Mouse (Mus musculus) midbrain, embryonic 16.5 days (tissue): ENCODE results near the gene Npcd. TPM values are rescaled to one million over a fixed set of nuclear protein-coding genes. Genes with fewer than 3 reads are reported as not detected.

ENCODE experiments used
- ATAC-seq: fragments of 200-750 bp; cut with Nextera tagmentation; 2 replicates; pipeline ENCODE4 v1.8.0; 2017; ENCODE audit warnings: moderate TSS enrichment
- H3K27ac ChIP-seq: fragments of 300-500 bp; sonication (generic); 2 replicates; pipeline ENCODE4 v1.5.1; 2014; ENCODE audit warnings: mild to moderate bottlenecking, low read length, mixed read lengths
- H3K27me3 ChIP-seq: fragments of 300-500 bp; sonication (generic); 2 replicates; pipeline ENCODE4 v1.6.1; 2014; ENCODE audit warnings: low read depth, low read length, mixed read lengths; ENCODE audit not compliant: control insufficient read depth, insufficient read depth
- H3K36me3 ChIP-seq: fragments of 300-500 bp; sonication (generic); 2 replicates; pipeline ENCODE4 v1.6.1; 2014; ENCODE audit warnings: mild to moderate bottlenecking, low read length, moderate library complexity, mixed read lengths; ENCODE audit not compliant: control insufficient read depth, insufficient read depth
- H3K4me1 ChIP-seq: fragments of 300-500 bp; sonication (generic); 2 replicates; pipeline ENCODE4 v1.6.1; 2014; ENCODE audit warnings: mild to moderate bottlenecking, low read length, mixed read lengths; ENCODE audit not compliant: control insufficient read depth, insufficient read depth
- H3K4me2 ChIP-seq: fragments of 300-500 bp; sonication (generic); 2 replicates; pipeline ENCODE4 v1.6.1; 2014; ENCODE audit warnings: mild to moderate bottlenecking, low read length, mixed read lengths
- H3K4me3 ChIP-seq: fragments of 300-500 bp; sonication (generic); 2 replicates; pipeline ENCODE4 v1.5.1; 2014; ENCODE audit warnings: low read depth, mild to moderate bottlenecking, low read length, moderate library complexity, mixed read lengths
- H3K9ac ChIP-seq: fragments of 300-500 bp; sonication (generic); 2 replicates; pipeline ENCODE4 v1.6.1; 2014; ENCODE audit warnings: low read depth, low read length, mixed read lengths
- H3K9me3 ChIP-seq: fragments of 300-500 bp; sonication (generic); replicated peaks from 2 replicates; pipeline ENCODE4 v1.6.1; 2014; ENCODE audit warnings: mild to moderate bottlenecking, low read length, mixed read lengths; ENCODE audit not compliant: control insufficient read depth, poor library complexity, severe bottlenecking
- WGBS: fragments of 180-500 bp; shearing (Covaris S2); extraction: QIAGEN DNeasy Blood & Tissue Kit; methylation state at CpG from one replicate; pipeline ENCODE4 v1.1.7; 2014; 5-methylcytosine and 5-hydroxymethylcytosine counted together
- polyA plus RNA-seq: library from polyadenylated mRNA; unstranded; fragments of >200 nt; fragmentation: Nextera tagmentation; extraction: Ambion mirVana; gene quantifications from 2 replicates; pipeline ENCODE4 v1.2.1, GENCODE M21; 2015

The Npcd gene
- polyA plus RNA-seq, 1 experiment from 2014 or later, result 0.74 TPM

- Histone ChIP-seq H3K27me3 (no peaks in the 10 kb centered on the region), H3K4me3 (no peak overlapping the region), H3K4me2 (no peak overlapping the region), H3K9me3 (no peaks in the 10 kb centered on the region), H3K27ac (no peak overlapping the region), H3K4me1 (no peaks in the 10 kb centered on the region), H3K9ac (no peak overlapping the region), H3K36me3 (no peaks in the 10 kb centered on the region)
- ATAC-seq, result no peak
- 87% methylated on average over 8 of the region's 8 CpGs for WGBS
These were observed 39.5 kb upstream of the Npcd start for GRCm38 (mm10) chr15:79873545-79873944.

GRCm38 (mm10) chr15:79867260-79868002, 33.4 kb upstream of the Npcd start:
- H3K27ac ChIP-seq, result no peak overlapping the region
- H3K4me2 ChIP-seq, result no peak overlapping the region
- ATAC-seq, result no peak
- H3K9ac ChIP-seq, result no peak overlapping the region
- no peaks in the 10 kb centered on the region; the same call in 1 of the 2 replicates for H3K4me1 ChIP-seq
- H3K4me3 ChIP-seq, result no peak overlapping the region
- no peaks in the 10 kb centered on the region for H3K36me3 ChIP-seq
- no peaks in the 10 kb centered on the region for H3K9me3 ChIP-seq
- no peaks in the 10 kb centered on the region for H3K27me3 ChIP-seq
- WGBS, result 88% methylated on average over 3 of the region's 3 CpGs

GRCm38 (mm10) chr15:79859821-79860220, 25.8 kb upstream of the Npcd start:
- no peaks in the 10 kb centered on the region; the same call in 1 of the 2 replicates for H3K4me1 ChIP-seq
- H3K4me3 ChIP-seq, result no peak overlapping the region
- 91% methylated on average over 9 of the region's 9 CpGs for WGBS
- no peak overlapping the region for H3K9ac ChIP-seq
- H3K27me3 ChIP-seq, result no peaks in the 10 kb centered on the region
- H3K4me2 ChIP-seq, result no peak overlapping the region
- H3K36me3 ChIP-seq, result no peaks in the 10 kb centered on the region
- ATAC-seq, result no peak
- no peak overlapping the region for H3K27ac ChIP-seq
- no peaks in the 10 kb centered on the region for H3K9me3 ChIP-seq

- Histone ChIP-seq H3K9me3 (no peaks in the 10 kb centered on the region), H3K27me3 (no peaks in the 10 kb centered on the region), H3K27ac (no peak overlapping the region), H3K36me3 (no peaks in the 10 kb centered on the region), H3K9ac (no peak overlapping the region), H3K4me2 (no peak overlapping the region), H3K4me3 (no peak overlapping the region), H3K4me1 (no peaks in the 10 kb centered on the region; the same call in 1 of the 2 replicates)
- no peak for ATAC-seq
- 85% methylated on average over 5 of the region's 5 CpGs for WGBS
These were observed 24.9 kb upstream of the Npcd start for GRCm38 (mm10) chr15:79858979-79859378.

- peaks cover 5% of the 10 kb centered on the region for H3K4me1 ChIP-seq
These were observed 16.1 kb upstream of the Npcd start for GRCm38 (mm10) chr15:79850143-79850542.

GRCm38 (mm10) chr15:79847100-79847499, 13.1 kb upstream of the Npcd start:
- Histone ChIP-seq H3K4me3 (no peak overlapping the region), H3K4me2 (no peak overlapping the region), H3K36me3 (no peaks in the 10 kb centered on the region), H3K9ac (no peak overlapping the region), H3K27me3 (no peaks in the 10 kb centered on the region), H3K27ac (no peak overlapping the region), H3K4me1 (peaks cover 5% of the 10 kb centered on the region), H3K9me3 (no peaks in the 10 kb centered on the region)
- 20% methylated on average over 5 of the region's 5 CpGs for WGBS
- no peak for ATAC-seq

More at GRCm38 (mm10) chr15:79850143-79850542, 16.1 kb upstream of the Npcd start:
- Histone ChIP-seq H3K4me3 (no peak overlapping the region), H3K4me2 (no peak overlapping the region), H3K9ac (no peak overlapping the region), H3K36me3 (no peaks in the 10 kb centered on the region), H3K27me3 (no peaks in the 10 kb centered on the region), H3K9me3 (no peaks in the 10 kb centered on the region), H3K27ac (no peak overlapping the region)
- no peak for ATAC-seq
- WGBS, result 90% methylated on average over 2 of the region's 2 CpGs

- Histone ChIP-seq H3K27ac (no peak overlapping the region), H3K9ac (no peak overlapping the region), H3K4me1 (peaks cover 5% of the 10 kb centered on the region), H3K4me2 (no peak overlapping the region), H3K36me3 (no peaks in the 10 kb centered on the region), H3K27me3 (no peaks in the 10 kb centered on the region), H3K4me3 (no peak overlapping the region), H3K9me3 (no peaks in the 10 kb centered on the region)
- 70% methylated on average over 4 of the region's 4 CpGs for WGBS
- ATAC-seq, result no peak
These were observed 11.9 kb upstream of the Npcd start for GRCm38 (mm10) chr15:79845986-79846385.

GRCm38 (mm10) chr15:79842985-79843384, 8.9 kb upstream of the Npcd start:
- Histone ChIP-seq H3K27ac (no peak overlapping the region), H3K9ac (no peak overlapping the region), H3K4me3 (no peak overlapping the region), H3K4me2 (no peak overlapping the region), H3K9me3 (no peaks in the 10 kb centered on the region), H3K27me3 (no peaks in the 10 kb centered on the region), H3K4me1 (peaks cover 5% of the 10 kb centered on the region), H3K36me3 (no peaks in the 10 kb centered on the region)
- ATAC-seq, result no peak
- WGBS, result 88% methylated on average over 3 of the region's 3 CpGs

- Histone ChIP-seq H3K9me3 (no peaks in the 10 kb centered on the region), H3K27me3 (no peaks in the 10 kb centered on the region), H3K36me3 (no peaks in the 10 kb centered on the region), H3K27ac (no peak overlapping the region), H3K4me3 (no peak overlapping the region), H3K9ac (no peak overlapping the region), H3K4me2 (no peak overlapping the region), H3K4me1 (peaks cover 6% of the 10 kb centered on the region)
- WGBS, result 69% methylated on average over 2 of the region's 2 CpGs
- no peak for ATAC-seq
These were observed 6.2 kb upstream of the Npcd start for GRCm38 (mm10) chr15:79840281-79840680.
